Mouse (Mus musculus): ENCODE results near the gene Deup1. TPM values are rescaled to one million over a fixed set of nuclear protein-coding genes. Genes with fewer than 3 reads are reported as not detected.

Deup1 gene
- 1.9 and 3.1 TPM in 2 replicates for polyA plus RNA-seq (2015; fragmentation: Nextera tagmentation; extraction: Ambion mirVana)

DNA sequence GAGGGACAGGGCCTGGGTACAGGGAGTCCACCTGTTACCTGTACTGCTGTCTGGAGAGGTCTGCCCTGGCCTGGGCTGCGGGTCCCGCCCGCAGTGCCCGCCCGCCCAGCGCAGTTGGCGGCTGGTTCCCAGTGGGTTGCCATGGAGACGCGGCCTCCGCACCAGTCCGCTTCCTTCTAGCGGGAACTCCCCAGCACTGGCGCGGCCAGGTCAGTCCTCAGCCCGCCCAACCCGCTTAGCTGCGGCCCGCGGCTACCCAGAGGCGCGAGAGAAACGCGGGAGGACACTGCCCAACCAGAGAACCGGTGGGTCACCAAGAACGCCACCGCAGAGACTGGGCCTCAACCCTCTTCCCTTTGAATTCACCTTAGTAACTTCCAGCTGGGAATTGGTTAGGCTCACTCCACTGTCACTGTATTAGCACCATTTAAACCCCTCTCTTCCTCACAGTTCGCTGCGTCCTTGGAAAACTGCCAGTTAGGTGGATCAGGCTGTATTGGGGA lies at the start of gene Deup1:
Gene Deup1 (minus strand): TSS at position 149 of the 503 bp plus-strand sequence.
- Histone ChIP-seq H3K27ac (ENCODE audit: low read length) (no peak within 1 kb of the TSS), H3K27me3 (ENCODE audit: control insufficient read depth, insufficient read depth, low read depth, low read length) (no peaks in the 10 kb centered on the region), H3K4me2 (ENCODE audit: low read length) (peak within 1 kb of the TSS; percentile 71), H3K9ac (ENCODE audit: low read depth, low read length) (peak within 1 kb of the TSS; percentile 53), H3K4me3 (ENCODE audit: low read depth, low read length) (peak within 1 kb of the TSS; percentile 33), H3K9me3 (replicated peaks; ENCODE audit: control insufficient read depth, low read length, poor library complexity, severe bottlenecking) (no peaks in the 10 kb centered on the region; the same call in 1 of the 2 replicates), H3K4me1 (ENCODE audit: control insufficient read depth, insufficient read depth, low read length) (peaks cover 6% of the 10 kb centered on the region; the same call in 1 of the 2 replicates), H3K36me3 (ENCODE audit: control insufficient read depth, insufficient read depth, low read length) (no peaks in the 10 kb centered on the region)
- under 1% methylated on average over 22 of the region's 28 CpGs for WGBS
- peak; percentile 95 for ATAC-seq

DNA sequence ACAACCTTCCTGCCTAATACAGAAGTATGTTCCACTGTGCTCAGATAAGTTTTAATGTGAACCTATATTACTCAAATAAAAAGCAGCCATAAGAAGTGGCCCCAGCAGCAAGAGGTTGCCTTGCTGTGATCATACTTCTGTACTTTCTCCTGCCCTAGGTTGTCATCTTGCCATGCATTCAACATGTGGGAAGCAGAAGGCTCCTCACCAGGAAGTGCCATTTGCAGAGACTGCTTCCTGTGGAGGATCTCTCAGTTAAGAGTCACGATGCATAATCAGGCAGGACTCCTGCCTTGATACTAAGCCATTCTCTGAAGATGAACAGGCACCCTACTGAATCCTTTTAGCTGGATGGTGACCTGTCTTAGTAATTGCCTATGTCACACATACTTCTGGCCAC lies 44.5 kb upstream of the Deup1 start:
- ATAC-seq, result no peak
- Histone ChIP-seq H3K27me3 (ENCODE audit: control insufficient read depth, insufficient read depth, low read depth, low read length) (no peaks in the 10 kb centered on the region), H3K4me1 (ENCODE audit: control insufficient read depth, insufficient read depth, low read length) (no peaks in the 10 kb centered on the region; the same call in 1 of the 2 replicates), H3K27ac (ENCODE audit: low read length) (no peak overlapping the region), H3K4me3 (ENCODE audit: low read depth, low read length) (no peak overlapping the region), H3K4me2 (ENCODE audit: low read length) (no peak overlapping the region), H3K9ac (ENCODE audit: low read depth, low read length) (no peak overlapping the region), H3K9me3 (replicated peaks; ENCODE audit: control insufficient read depth, low read length, poor library complexity, severe bottlenecking) (no peaks in the 10 kb centered on the region), H3K36me3 (ENCODE audit: control insufficient read depth, insufficient read depth, low read length) (no peaks in the 10 kb centered on the region)
- WGBS, result 31% methylated on average over 1 of the region's 1 CpGs

DNA sequence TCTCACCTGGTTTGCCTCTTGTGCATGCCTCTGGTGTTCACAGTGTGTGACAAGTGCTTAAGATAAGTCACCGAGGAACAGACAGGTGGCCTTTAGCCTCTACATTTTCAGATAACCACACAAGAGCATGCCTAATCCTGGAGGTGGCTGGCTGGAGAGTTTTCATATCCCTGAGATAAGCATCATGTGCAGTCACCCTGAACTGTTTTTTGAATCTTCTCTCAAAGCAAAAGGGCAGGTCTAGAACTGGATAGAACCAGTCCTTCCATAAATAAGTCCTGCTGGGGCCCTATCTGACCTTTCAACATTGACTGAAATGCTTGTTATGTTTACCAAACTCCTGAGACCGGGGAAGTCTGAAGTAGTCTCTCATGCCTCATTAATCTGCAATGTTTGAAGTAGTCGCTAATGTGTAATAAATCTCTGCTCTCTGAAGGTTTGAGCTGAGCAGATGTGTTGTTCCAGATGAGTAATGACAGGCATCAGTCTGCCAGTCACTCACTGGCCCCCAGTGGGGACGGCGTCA lies 42.3 kb upstream of the Deup1 start:
- H3K4me3 ChIP-seq (ENCODE audit: low read depth, low read length), result no peak overlapping the region
- H3K36me3 ChIP-seq (ENCODE audit: control insufficient read depth, insufficient read depth, low read length), result no peaks in the 10 kb centered on the region
- H3K9ac ChIP-seq (ENCODE audit: low read depth, low read length), result no peak overlapping the region
- H3K9me3 ChIP-seq (replicated peaks; ENCODE audit: control insufficient read depth, low read length, poor library complexity, severe bottlenecking), result no peaks in the 10 kb centered on the region
- ATAC-seq, result no peak
- no peaks in the 10 kb centered on the region for H3K27me3 ChIP-seq (ENCODE audit: control insufficient read depth, insufficient read depth, low read depth, low read length)
- no peak overlapping the region for H3K4me2 ChIP-seq (ENCODE audit: low read length)
- 46% methylated on average over 5 of the region's 5 CpGs for WGBS
- H3K4me1 ChIP-seq (ENCODE audit: control insufficient read depth, insufficient read depth, low read length), result no peaks in the 10 kb centered on the region; the same call in 1 of the 2 replicates
- no peak overlapping the region for H3K27ac ChIP-seq (ENCODE audit: low read length)

DNA sequence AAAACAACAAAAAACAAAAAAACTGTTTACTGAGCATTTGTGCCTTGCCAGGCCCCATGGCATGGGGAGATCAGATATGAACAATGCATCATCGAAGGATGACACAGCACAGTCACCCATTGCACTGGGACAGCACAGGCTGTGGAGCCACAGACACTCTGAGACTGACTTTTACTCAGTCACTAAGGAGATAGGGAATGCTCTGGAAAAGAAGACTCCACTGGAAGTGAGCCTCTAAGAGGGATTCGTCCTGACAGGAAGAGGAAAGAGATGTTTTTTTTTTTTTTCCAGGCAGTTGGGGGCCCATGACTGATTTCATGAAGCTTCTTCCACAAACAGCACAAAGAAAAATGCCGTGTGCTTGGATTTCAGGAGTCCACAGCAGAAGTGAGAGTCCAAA lies 41.7 kb upstream of the Deup1 start:
- Histone ChIP-seq H3K9me3 (replicated peaks; ENCODE audit: control insufficient read depth, low read length, poor library complexity, severe bottlenecking) (no peaks in the 10 kb centered on the region), H3K4me1 (ENCODE audit: control insufficient read depth, insufficient read depth, low read length) (no peaks in the 10 kb centered on the region; the same call in 1 of the 2 replicates), H3K4me2 (ENCODE audit: low read length) (no peak overlapping the region), H3K9ac (ENCODE audit: low read depth, low read length) (no peak overlapping the region), H3K27me3 (ENCODE audit: control insufficient read depth, insufficient read depth, low read depth, low read length) (no peaks in the 10 kb centered on the region), H3K4me3 (ENCODE audit: low read depth, low read length) (no peak overlapping the region), H3K36me3 (ENCODE audit: control insufficient read depth, insufficient read depth, low read length) (no peaks in the 10 kb centered on the region), H3K27ac (ENCODE audit: low read length) (no peak overlapping the region)
- no peak for ATAC-seq
- 78% methylated on average over 3 of the region's 3 CpGs for WGBS

DNA sequence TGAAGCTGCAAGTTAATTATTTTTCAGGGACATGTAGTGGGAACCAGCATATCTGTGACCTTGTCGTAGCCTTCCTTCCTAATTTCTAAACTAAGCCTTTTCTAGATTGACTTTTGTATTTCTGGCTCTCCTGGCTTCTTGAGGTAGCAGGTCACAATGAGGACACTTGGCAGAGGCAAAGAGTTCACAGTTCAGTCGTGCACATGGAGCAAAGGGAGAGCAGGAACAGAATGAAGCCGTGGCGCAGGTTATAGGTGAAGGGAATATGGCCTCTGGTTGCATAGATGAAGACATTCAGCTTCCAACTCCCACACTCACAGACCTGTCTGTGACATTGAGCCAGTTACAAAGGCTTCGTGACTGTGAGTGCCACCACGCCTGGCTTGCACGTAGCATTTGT lies 36.9 kb upstream of the Deup1 start:
- ATAC-seq, result no peak
- no peaks in the 10 kb centered on the region for H3K27me3 ChIP-seq (ENCODE audit: control insufficient read depth, insufficient read depth, low read depth, low read length)
- H3K4me1 ChIP-seq (ENCODE audit: control insufficient read depth, insufficient read depth, low read length), result no peaks in the 10 kb centered on the region
- no peaks in the 10 kb centered on the region for H3K36me3 ChIP-seq (ENCODE audit: control insufficient read depth, insufficient read depth, low read length)
- H3K27ac ChIP-seq (ENCODE audit: low read length), result no peak overlapping the region
- H3K9me3 ChIP-seq (replicated peaks; ENCODE audit: control insufficient read depth, low read length, poor library complexity, severe bottlenecking), result no peaks in the 10 kb centered on the region
- H3K4me3 ChIP-seq (ENCODE audit: low read depth, low read length), result no peak overlapping the region
- H3K4me2 ChIP-seq (ENCODE audit: low read length), result no peak overlapping the region
- H3K9ac ChIP-seq (ENCODE audit: low read depth, low read length), result no peak overlapping the region
- 88% methylated on average over 7 of the region's 7 CpGs for WGBS

DNA sequence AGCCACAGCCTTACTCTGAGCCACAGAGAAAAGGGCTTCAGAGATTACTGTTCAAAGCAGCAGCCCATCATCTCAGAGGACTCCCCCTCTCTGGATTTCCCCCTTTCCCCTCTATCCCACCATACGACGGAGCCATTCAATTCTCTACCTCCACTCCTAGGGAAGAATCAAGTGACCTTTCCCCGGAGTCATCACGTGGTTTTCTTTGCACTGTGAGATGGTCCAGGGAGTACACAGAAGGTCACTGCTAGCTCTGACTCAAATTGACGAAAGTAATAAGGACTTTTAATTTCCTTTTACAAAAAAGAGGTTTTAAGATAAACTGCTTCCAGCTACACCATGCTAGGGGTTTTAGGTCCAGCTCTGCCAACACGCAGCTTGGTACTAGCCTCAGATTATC lies 31.3 kb upstream of the Deup1 start:
- Histone ChIP-seq H3K4me3 (ENCODE audit: low read depth, low read length) (no peak overlapping the region), H3K27ac (ENCODE audit: low read length) (no peak overlapping the region), H3K9me3 (replicated peaks; ENCODE audit: control insufficient read depth, low read length, poor library complexity, severe bottlenecking) (no peaks in the 10 kb centered on the region), H3K4me2 (ENCODE audit: low read length) (no peak overlapping the region), H3K9ac (ENCODE audit: low read depth, low read length) (no peak overlapping the region), H3K27me3 (ENCODE audit: control insufficient read depth, insufficient read depth, low read depth, low read length) (no peaks in the 10 kb centered on the region), H3K36me3 (ENCODE audit: control insufficient read depth, insufficient read depth, low read length) (no peaks in the 10 kb centered on the region), H3K4me1 (ENCODE audit: control insufficient read depth, insufficient read depth, low read length) (no peaks in the 10 kb centered on the region)
- ATAC-seq, result 0 out of 2 replicates have a peak, but pooled peaks have one; percentile 25
- 78% methylated on average over 6 of the region's 6 CpGs for WGBS

DNA sequence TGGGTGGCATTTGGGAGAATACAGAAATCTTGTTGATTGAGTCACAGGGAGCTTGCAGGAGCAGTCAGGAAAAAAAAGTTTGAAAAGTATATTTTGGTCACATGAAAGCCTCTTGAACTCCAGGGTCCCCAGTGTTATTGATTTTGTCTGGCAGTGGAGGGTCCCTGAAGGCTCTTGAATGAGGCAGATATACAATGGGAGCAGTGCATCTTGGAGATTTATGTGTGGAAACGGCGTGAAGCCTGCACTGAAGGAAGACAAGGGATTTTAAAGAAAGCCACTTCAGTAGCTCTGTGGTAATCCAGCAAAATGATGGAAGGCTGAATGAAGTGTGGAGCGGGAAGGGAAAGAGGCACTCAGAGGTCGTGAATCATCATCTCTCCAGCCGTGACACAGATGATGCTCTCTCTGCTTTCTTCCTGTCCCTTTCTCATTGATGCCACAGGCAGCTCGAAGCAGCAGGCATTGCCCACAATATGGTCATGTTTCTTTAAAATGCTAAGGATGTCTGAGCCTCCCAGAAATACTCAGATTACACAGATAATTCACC lies 30.6 kb upstream of the Deup1 start:
- no peaks in the 10 kb centered on the region for H3K27me3 ChIP-seq (ENCODE audit: control insufficient read depth, insufficient read depth, low read depth, low read length)
- H3K9me3 ChIP-seq (replicated peaks; ENCODE audit: control insufficient read depth, low read length, poor library complexity, severe bottlenecking), result no peaks in the 10 kb centered on the region
- H3K4me1 ChIP-seq (ENCODE audit: control insufficient read depth, insufficient read depth, low read length), result no peaks in the 10 kb centered on the region
- H3K27ac ChIP-seq (ENCODE audit: low read length), result no peak overlapping the region
- H3K9ac ChIP-seq (ENCODE audit: low read depth, low read length), result no peak overlapping the region
- peak; percentile 54; the same call in 1 of the 2 replicates for ATAC-seq
- H3K4me2 ChIP-seq (ENCODE audit: low read length), result no peak overlapping the region
- 17% methylated on average over 6 of the region's 6 CpGs for WGBS
- H3K36me3 ChIP-seq (ENCODE audit: control insufficient read depth, insufficient read depth, low read length), result no peaks in the 10 kb centered on the region
- no peak overlapping the region for H3K4me3 ChIP-seq (ENCODE audit: low read depth, low read length)

DNA sequence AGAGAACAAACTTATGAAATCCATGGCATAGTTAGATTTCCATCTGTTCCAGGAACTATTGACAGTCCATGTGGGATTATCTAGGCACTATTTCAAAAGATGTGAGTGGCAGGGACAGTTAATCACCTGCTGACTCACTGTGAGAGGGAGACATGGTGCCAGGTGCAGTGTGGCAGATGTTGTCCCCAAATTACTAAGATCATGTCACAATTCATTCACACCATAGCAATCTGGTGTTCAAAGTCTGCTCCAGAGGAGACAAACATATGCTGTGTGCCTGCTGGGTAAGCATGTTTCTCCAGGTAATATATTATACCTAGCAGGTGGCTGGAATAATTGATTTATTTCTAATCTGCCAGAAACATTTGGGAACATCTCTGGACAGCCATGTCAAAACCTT lies 25.3 kb upstream of the Deup1 start:
- H3K4me1 ChIP-seq (ENCODE audit: control insufficient read depth, insufficient read depth, low read length), result no peaks in the 10 kb centered on the region
- no peak overlapping the region for H3K9ac ChIP-seq (ENCODE audit: low read depth, low read length)
- H3K4me2 ChIP-seq (ENCODE audit: low read length), result no peak overlapping the region
- ATAC-seq, result peak; percentile 45; the same call in 1 of the 2 replicates
- H3K27me3 ChIP-seq (ENCODE audit: control insufficient read depth, insufficient read depth, low read depth, low read length), result no peaks in the 10 kb centered on the region
- H3K4me3 ChIP-seq (ENCODE audit: low read depth, low read length), result no peak overlapping the region
- no peaks in the 10 kb centered on the region for H3K9me3 ChIP-seq (replicated peaks; ENCODE audit: control insufficient read depth, low read length, poor library complexity, severe bottlenecking)
- H3K36me3 ChIP-seq (ENCODE audit: control insufficient read depth, insufficient read depth, low read length), result no peaks in the 10 kb centered on the region
- no peak overlapping the region for H3K27ac ChIP-seq (ENCODE audit: low read length)

DNA sequence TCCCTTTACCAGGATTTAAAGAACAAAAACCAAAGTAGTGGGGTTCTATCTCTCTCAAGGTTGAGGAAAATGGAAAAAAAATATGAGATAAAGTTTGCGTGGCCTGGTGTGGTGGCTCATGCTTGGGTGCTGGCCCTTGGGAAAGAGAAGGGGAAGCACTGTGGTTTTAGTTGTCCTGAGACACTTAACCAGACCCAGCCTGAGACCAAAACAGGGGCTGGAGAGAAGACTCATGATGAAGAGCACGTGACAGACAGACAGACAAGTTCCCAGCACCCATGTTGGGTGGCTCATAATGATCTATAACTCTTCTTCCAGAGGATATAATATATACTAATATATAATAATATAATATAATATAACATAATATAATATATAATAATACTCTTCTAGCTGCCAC lies 22.2 kb upstream of the Deup1 start:
- no peak for ATAC-seq
- Histone ChIP-seq H3K9ac (ENCODE audit: low read depth, low read length) (no peak overlapping the region), H3K9me3 (replicated peaks; ENCODE audit: control insufficient read depth, low read length, poor library complexity, severe bottlenecking) (no peaks in the 10 kb centered on the region), H3K36me3 (ENCODE audit: control insufficient read depth, insufficient read depth, low read length) (no peaks in the 10 kb centered on the region), H3K4me1 (ENCODE audit: control insufficient read depth, insufficient read depth, low read length) (no peaks in the 10 kb centered on the region), H3K4me3 (ENCODE audit: low read depth, low read length) (no peak overlapping the region), H3K27me3 (ENCODE audit: control insufficient read depth, insufficient read depth, low read depth, low read length) (no peaks in the 10 kb centered on the region), H3K4me2 (ENCODE audit: low read length) (no peak overlapping the region), H3K27ac (ENCODE audit: low read length) (no peak overlapping the region)
- 93% methylated on average over 2 of the region's 2 CpGs for WGBS

Data from midbrain, embryonic 16.5 days (tissue).